ENCODE assay signal across 9 mouse cellular contexts in the genomic region with DNA sequence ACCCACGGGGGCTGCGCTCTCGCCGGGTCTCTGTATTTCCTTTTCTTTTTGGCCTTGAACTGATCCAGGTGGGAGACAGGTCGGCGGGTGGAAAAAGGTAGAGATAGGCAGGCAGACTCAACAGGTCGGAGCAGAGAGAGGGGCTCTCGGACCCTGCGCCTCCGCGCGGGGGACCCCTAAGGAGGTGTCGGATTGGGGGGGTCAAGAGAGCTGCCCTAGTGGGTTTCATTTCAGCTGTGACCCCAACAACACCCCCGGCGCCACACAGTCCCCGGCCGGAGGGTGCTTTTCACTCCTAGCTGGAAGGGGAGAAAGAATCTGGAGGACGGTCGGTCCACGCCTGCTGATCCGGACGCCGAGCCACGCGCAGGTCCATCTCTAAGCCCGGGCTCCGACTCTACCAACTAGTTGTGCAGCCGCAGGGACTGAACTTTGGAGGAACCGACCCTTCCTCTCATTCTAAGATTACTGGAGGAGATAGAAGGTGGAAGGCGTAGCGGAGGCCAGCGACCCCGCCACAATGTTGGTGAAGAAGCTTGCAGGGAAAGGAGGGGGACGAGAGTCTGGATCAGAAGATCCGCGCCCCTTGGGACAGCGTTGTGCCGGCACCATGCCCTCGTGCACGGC. TPM values are rescaled to one million over a fixed set of nuclear protein-coding genes. Genes with fewer than 3 reads are reported as not detected.
DNase-seq lines count a peak whose midpoint lies in the region; ATAC-seq and TF ChIP-seq lines count a peak whose summit lies in the region.
"Had no signal": no experiment of that assay in that cellular context is flagged by ENCODE, and none has a peak within 500 bp of the region (broad histone marks: within the 10 kb centered on the region; RNA-seq: fewer than 3 reads in every experiment).

No protein-coding gene starts in this region.

- no peaks in the 10 kb centered on the region for H3K9me3 ChIP-seq in heart, postnatal 0 days (replicated peaks; ENCODE audit: control insufficient read depth, low read length)
- H3K9me3 ChIP-seq in limb, embryonic 15.5 days: no peaks in the 10 kb centered on the region
- H3K9me3 ChIP-seq in midbrain, postnatal 0 days (ENCODE audit: low read length): no peaks in the 10 kb centered on the region

- peaks cover 12% of the 10 kb centered on the region for H3K27me3 ChIP-seq in heart, postnatal 0 days (ENCODE audit: control insufficient read depth, insufficient read depth, low read length)
- H3K27me3 ChIP-seq in limb, embryonic 15.5 days: no peaks in the 10 kb centered on the region
- no peaks in the 10 kb centered on the region for H3K27me3 ChIP-seq in midbrain, postnatal 0 days (ENCODE audit: insufficient read depth, low read length)

- no peak for TF ChIP-seq POLR2A in cortical plate, adult 2 months (IDR thresholded peaks at IDR 0.05; ENCODE audit: extremely low read depth, insufficient read depth, low read length)

- no peak for DNase-seq in gastrocnemius, adult 2 months
- DNase-seq in gastrocnemius, adult 8-10 months (ENCODE audit: low spot score in 2 of 2): no peak
- peak; percentile 3 to 5 for DNase-seq in B cell, adult 2 months
- DNase-seq in heart, postnatal 0 days (ENCODE audit: low spot score): no peak
- peak; percentile 9 for DNase-seq in midbrain, postnatal 0 days (ENCODE audit: low spot score)

- peak overlapping the region; percentile 22; the same call in 1 of the 2 replicates for H3K9ac ChIP-seq in heart, postnatal 0 days (replicated peaks; ENCODE audit: low read depth, low read length)
- H3K9ac ChIP-seq in limb, embryonic 15.5 days: peak overlapping the region; percentile 48
- peak overlapping the region; percentile 61 for H3K9ac ChIP-seq in midbrain, postnatal 0 days (replicated peaks; ENCODE audit: low read length, poor library complexity, severe bottlenecking)

- H3K4me2 ChIP-seq in heart, postnatal 0 days (ENCODE audit: low read depth, low read length): peak overlapping the region; percentile 89
- H3K4me2 ChIP-seq in limb, embryonic 15.5 days: peak overlapping the region; percentile 87
- H3K4me2 ChIP-seq in midbrain, postnatal 0 days (ENCODE audit: low read depth, low read length, poor library complexity, severe bottlenecking): peak overlapping the region; percentile 93

- H3K27ac ChIP-seq in gastrocnemius, adult 2 months: no peak overlapping the region
- no peak overlapping the region for H3K27ac ChIP-seq in cortical plate, adult 2 months (ENCODE audit: insufficient read depth, low read length)
- H3K27ac ChIP-seq in heart, postnatal 0 days (ENCODE audit: low read depth): no peak overlapping the region
- peak overlapping the region; percentile 90; the same call in 1 of the 2 replicates for H3K27ac ChIP-seq in limb, embryonic 15.5 days
- no peak overlapping the region for H3K27ac ChIP-seq in midbrain, postnatal 0 days (ENCODE audit: low read depth, low read length)

- H3K36me3 ChIP-seq in heart, postnatal 0 days (replicated peaks; ENCODE audit: control insufficient read depth, insufficient read depth, low read length): no peaks in the 10 kb centered on the region
- H3K36me3 ChIP-seq in limb, embryonic 15.5 days: no peaks in the 10 kb centered on the region
- H3K36me3 ChIP-seq in midbrain, postnatal 0 days (ENCODE audit: insufficient read depth, low read length): no peaks in the 10 kb centered on the region

- TF ChIP-seq EP300 in heart, postnatal 0 days (IDR thresholded peaks at IDR 0.05; ENCODE audit: low read depth): no peak

- no peaks in the 10 kb centered on the region for H3K4me1 ChIP-seq in cortical plate, adult 2 months (ENCODE audit: control insufficient read depth, insufficient read depth, low read length)
- H3K4me1 ChIP-seq in heart, postnatal 0 days (ENCODE audit: control insufficient read depth, insufficient read depth): no peaks in the 10 kb centered on the region
- peaks cover 15% of the 10 kb centered on the region; the same call in 1 of the 2 replicates for H3K4me1 ChIP-seq in limb, embryonic 15.5 days
- H3K4me1 ChIP-seq in midbrain, postnatal 0 days (ENCODE audit: insufficient read depth, low read length): no peaks in the 10 kb centered on the region; the same call in 1 of the 2 replicates

- no peak for TF ChIP-seq CTCF in gastrocnemius, adult 2 months (IDR thresholded peaks at IDR 0.05)
- TF ChIP-seq CTCF in cortical plate, adult 2 months (IDR thresholded peaks at IDR 0.05; ENCODE audit: extremely low read depth, insufficient read depth, low read length): no peak
- TF ChIP-seq CTCF in heart, postnatal 0 days (IDR thresholded peaks at IDR 0.05; ENCODE audit: low read depth): no peak
- TF ChIP-seq CTCF in midbrain, postnatal 0 days (IDR thresholded peaks at IDR 0.05): 0 out of 2 replicates have a peak, but pooled peaks have one; percentile 5

- ATAC-seq in heart, postnatal 0 days (ENCODE audit: insufficient read depth, low read depth): no peak
- 0 out of 2 replicates have a peak, but pooled peaks have one; percentile 14 for ATAC-seq in limb, embryonic 15.5 days (ENCODE audit: insufficient number of reproducible peaks, low FRiP score, low TSS enrichment, low read depth)
- ATAC-seq in midbrain, postnatal 0 days (ENCODE audit: low FRiP score): peak; percentile 57
- no peak for ATAC-seq in activated CD4-positive, CD25-positive, alpha-beta regulatory T cell, adult 4 months

- intact Hi-C loops in gastrocnemius, adult 2 months (cut with DNase I): no loop called here

- peak overlapping the region; percentile 76 for H3K4me3 ChIP-seq in gastrocnemius, adult 2 months
- H3K4me3 ChIP-seq in cortical plate, adult 2 months (ENCODE audit: insufficient read depth, low read length): peak overlapping the region; percentile 67
- H3K4me3 ChIP-seq in heart, postnatal 0 days (ENCODE audit: low read depth, low read length): peak overlapping the region; percentile 54
- peak overlapping the region; percentile 54 for H3K4me3 ChIP-seq in limb, embryonic 15.5 days
- H3K4me3 ChIP-seq in midbrain, postnatal 0 days (ENCODE audit: low read depth, low read length): peak overlapping the region; percentile 62

- under 1% methylated on average over 40 of the region's 40 CpGs for WGBS in heart, postnatal 0 days
- WGBS in limb, embryonic 15.5 days: under 1% methylated on average over 40 of the region's 40 CpGs
- WGBS in midbrain, postnatal 0 days: 1% methylated on average over 40 of the region's 40 CpGs

RNA-seq across cellular contexts. Expression of a gene that starts 49.8 kb away (rescaled TPM):
- under 1 TPM in 1 of 2 experiments, not detected in 1; 0.06 TPM for total RNA-seq in gastrocnemius, adult 2 months (2021)
- under 1 TPM; 0.05 to 0.13 (median 0.11) TPM for total RNA-seq in gastrocnemius, adult 8-10 months (2022)
- polyA plus RNA-seq in cortical plate, adult 2 months (2012; rRNA removed): 9.1 and 10.4 TPM in 2 replicates
- total RNA-seq in heart, postnatal 0 days (2014; rRNA removed; ENCODE audit: low replicate concordance): 0.92 and 2.0 TPM in 2 replicates
- 0.67 and 0.71 TPM in 2 replicates for polyA plus RNA-seq in heart, postnatal 0 days (2015; fragmentation: Nextera tagmentation; extraction: Ambion mirVana)
- 6.8 and 7.5 TPM in 2 replicates for polyA plus RNA-seq in limb, embryonic 15.5 days (2015; fragmentation: Nextera tagmentation; extraction: Ambion mirVana)
- 28.0 and 40.4 TPM in 2 replicates for total RNA-seq in midbrain, postnatal 0 days (2014; rRNA removed)
- polyA plus RNA-seq in midbrain, postnatal 0 days (2015; fragmentation: Nextera tagmentation; extraction: Ambion mirVana): 8.6 and 10.6 TPM in 2 replicates
- under 1 TPM in 1 of 2 experiments, not detected in 1; 0.30 TPM for polyA plus RNA-seq in activated CD4-positive, CD25-positive, alpha-beta regulatory T cell, adult 4 months (2017; shearing (Covaris generic))
- total RNA-seq: MEL had no signal

Comparison
In these comparisons a context has a peak if more than half of its experiments do, and no peak if none do; other contexts are left out.
1. DNase-seq: peak in B cell, adult 2 months (2 of 2) and midbrain, postnatal 0 days (single experiment); none in gastrocnemius, adult 2 months (single experiment), gastrocnemius, adult 8-10 months (0 of 2) and heart, postnatal 0 days (single experiment).
2. ATAC-seq: peak in limb, embryonic 15.5 days (single experiment) and midbrain, postnatal 0 days (single experiment); none in heart, postnatal 0 days (single experiment) and activated CD4-positive, CD25-positive, alpha-beta regulatory T cell, adult 4 months (single experiment).
3. Peak in every context shown above with its lines, with median percentiles within 50 percentile points of each other: H3K4me3 ChIP-seq, H3K4me2 ChIP-seq and H3K9ac ChIP-seq.